Mouse (Mus musculus): Measurements from ENCODE around the gene Trrap.

Trrap gene

GRCm38 (mm10) chr5:144767106-144767798, at the start of gene Trrap:
Gene Trrap (plus strand): TSS chr5:144767732.
- peak in 1 of 2 experiments; percentile 43 for DNase-seq (ENCODE audit: inconsistent age in 2 of 2, low spot score in 1 of 2)

DNA sequence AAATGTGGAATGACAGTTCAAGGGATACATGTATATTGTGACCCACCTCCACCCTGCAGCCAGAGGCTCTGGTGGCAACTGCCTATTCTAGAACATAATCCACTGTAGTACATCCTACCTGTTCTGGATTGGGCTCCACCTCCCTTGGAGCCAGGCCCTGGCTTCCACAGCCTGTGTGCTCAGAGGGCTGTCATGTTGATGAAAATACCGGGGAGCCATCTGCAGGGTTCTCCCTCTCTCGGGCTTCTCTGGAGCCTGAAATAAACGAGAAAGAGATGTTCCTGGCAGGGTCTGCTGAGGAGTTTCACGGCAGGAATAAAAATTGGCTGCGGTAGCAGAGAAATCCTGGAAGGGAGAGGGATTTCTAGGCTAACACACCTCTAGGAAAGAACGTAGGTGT, 47.8 kb upstream of the Trrap start:
- no peak for DNase-seq (ENCODE audit: inconsistent age in 2 of 2, low spot score in 1 of 2)

DNA sequence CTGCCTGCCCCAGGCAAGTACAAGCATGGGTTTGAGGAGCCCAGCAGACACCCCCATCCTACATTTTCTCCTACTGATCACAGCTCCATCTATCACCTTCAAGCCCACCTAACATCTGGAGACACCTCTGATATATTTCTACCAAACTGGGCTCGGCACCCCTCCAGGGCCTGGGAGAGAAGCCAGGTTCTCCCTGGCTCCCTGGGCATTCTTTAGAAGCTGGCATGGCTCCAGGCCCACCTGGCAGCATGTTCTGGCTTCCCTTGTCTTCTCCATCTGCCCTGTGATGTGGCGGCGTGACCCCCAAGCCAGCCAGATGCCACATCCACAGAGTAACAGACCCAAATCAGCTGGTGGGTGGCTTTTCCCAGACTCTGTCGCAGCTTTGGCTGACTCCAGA, 47.3 kb upstream of the Trrap start:
- DNase-seq (ENCODE audit: inconsistent age in 2 of 2, low spot score in 1 of 2): no peak

DNA sequence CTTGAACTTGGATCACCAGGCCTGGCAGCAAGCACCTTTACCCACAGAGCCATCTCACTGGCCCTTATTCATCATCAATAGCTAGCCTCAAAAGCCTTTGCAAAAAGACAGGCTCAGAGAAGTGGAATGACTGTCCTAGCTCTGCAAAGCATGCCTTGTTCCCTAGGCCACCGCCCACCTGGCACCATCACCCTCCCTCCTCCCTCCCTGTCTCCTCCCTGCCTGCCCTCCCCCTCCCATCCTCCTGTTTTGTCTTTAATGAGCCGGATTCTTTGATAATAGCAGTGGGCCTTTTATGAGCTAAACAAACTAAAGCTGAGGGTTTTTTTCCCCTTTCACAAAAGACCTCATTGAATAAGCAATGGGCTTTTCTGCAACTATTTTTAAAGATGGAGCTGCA, 42.6 kb upstream of the Trrap start:
- DNase-seq (ENCODE audit: inconsistent age in 2 of 2, low spot score in 1 of 2): no peak

DNA sequence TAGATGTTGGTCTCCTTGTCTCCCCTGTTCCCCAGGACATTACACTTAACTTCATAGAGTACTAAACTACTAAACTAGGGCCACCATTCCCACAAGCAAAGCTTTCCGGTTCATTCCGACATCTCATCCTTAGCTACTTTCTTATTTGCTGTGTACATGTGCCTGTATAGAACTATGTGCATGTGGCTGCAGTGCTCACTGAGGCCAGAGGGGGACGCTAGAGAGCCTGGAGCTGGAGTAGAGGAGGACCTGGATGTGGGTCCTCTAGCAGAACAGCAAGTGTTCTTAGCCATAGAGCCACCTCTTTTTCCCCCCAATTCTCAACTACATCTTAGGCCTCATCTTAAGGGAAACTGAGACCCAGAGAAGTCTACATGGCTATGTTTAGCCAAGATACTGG, 42.0 kb upstream of the Trrap start:
- no peak for DNase-seq (ENCODE audit: inconsistent age in 2 of 2, low spot score in 1 of 2)

- DNase-seq (ENCODE audit: inconsistent age in 2 of 2, low spot score in 1 of 2): peak; percentile 69 to 90
Observed at GRCm38 (mm10) chr5:144727119-144727518, 40.4 kb upstream of the Trrap start.

GRCm38 (mm10) chr5:144728237-144728636, 39.3 kb upstream of the Trrap start:
- peak in 1 of 2 experiments; percentile 11 for DNase-seq (ENCODE audit: inconsistent age in 2 of 2, low spot score in 1 of 2)

DNA sequence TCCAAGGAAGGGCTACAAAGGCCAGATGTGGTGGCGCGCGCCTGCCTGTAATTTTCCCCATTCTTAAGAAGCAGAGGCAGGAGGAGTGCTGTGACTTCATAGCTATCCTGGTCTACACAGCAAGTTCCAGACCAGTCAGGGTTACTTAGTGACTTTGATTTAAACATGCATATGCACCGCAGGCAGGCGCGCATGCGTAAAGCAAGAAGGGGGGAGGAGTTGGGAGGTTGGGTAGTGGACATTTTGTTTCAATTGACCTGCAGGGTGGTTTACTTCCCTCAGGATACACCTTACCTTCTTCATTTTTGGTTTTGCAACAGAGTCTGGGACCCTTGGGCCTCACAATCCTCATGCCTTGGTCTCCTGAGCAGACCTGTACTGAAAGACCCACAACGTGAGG, 38.3 kb upstream of the Trrap start:
- no peak for DNase-seq (ENCODE audit: inconsistent age in 2 of 2, low spot score in 1 of 2)

GRCm38 (mm10) chr5:144733953-144734352, 33.6 kb upstream of the Trrap start:
- DNase-seq (ENCODE audit: inconsistent age in 2 of 2, low spot score in 1 of 2): peak; percentile 56 to 89

DNA sequence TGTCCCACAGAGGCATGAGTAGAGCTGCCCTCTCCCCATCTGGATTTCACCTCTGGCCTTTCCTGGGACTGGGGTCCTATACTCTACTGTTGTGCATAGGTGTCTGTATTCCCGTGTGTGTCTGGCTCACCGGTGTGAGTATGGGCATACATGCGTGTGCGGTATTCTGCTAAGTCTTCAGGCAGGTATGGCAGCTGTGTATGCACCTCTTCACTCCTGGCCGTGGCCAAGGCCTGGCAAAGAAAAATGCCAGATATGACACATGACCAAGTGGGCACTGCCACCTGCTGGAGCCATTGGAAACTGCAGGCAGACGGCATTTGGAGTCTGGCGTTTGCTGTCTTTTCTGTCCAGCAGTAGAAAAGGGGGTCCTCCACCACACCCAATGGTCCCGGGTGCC, 32.6 kb upstream of the Trrap start:
- peak; percentile 66 to 89 for DNase-seq (ENCODE audit: inconsistent age in 2 of 2, low spot score in 1 of 2)

DNA sequence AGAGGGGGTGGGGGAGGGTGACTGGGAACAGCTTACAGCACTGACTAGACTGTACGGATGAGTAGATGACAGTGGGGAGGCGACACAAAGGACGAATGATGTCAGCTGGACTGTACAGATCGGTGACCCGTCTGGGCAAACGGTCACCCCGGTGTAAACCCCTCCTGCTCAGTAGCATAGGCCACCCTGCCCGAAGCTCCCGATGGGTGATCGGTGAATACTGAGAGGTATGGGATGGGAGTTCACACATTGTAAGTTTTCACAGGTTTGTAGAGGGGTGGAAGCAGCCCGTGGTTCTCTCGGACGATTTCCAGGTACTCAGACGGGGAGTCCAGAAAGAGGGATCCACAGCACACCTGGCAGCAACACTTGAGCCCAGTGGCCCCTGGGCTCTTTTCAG, 30.4 kb upstream of the Trrap start:
- DNase-seq (ENCODE audit: inconsistent age in 2 of 2, low spot score in 1 of 2): peak; percentile 9 to 61

- DNase-seq (ENCODE audit: inconsistent age in 2 of 2, low spot score in 1 of 2): peak in 1 of 2 experiments; percentile 30
Observed at GRCm38 (mm10) chr5:144752432-144752831, 15.1 kb upstream of the Trrap start.

- DNase-seq (ENCODE audit: inconsistent age in 2 of 2, low spot score in 1 of 2): peak; percentile 54 to 86
Observed at GRCm38 (mm10) chr5:144753041-144753440, 14.5 kb upstream of the Trrap start.

DNA sequence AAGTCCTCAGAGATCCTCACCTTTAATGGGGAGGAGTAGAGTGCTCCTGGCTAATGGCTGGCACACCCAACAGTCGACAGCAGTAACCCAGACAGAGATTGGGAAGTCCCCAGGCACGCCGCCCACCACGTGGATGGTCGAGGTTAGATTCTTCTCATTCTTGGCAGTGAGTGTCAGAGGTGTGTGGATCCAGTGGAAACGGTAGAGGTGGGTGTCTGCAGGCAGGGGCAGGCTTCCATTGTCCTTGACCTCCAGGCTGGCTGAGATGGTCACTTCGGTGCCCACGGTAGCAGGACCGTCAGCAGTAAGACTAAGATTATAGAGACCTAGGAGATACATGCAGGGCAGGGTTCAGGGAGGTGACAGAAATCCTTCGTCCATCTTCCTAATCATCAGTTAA, 12.3 kb upstream of the Trrap start:
- DNase-seq (ENCODE audit: inconsistent age in 2 of 2, low spot score in 1 of 2): no peak

- DNase-seq (ENCODE audit: inconsistent age in 2 of 2, low spot score in 1 of 2): no peak
Observed at GRCm38 (mm10) chr5:144757402-144757801, 10.1 kb upstream of the Trrap start.

DNA sequence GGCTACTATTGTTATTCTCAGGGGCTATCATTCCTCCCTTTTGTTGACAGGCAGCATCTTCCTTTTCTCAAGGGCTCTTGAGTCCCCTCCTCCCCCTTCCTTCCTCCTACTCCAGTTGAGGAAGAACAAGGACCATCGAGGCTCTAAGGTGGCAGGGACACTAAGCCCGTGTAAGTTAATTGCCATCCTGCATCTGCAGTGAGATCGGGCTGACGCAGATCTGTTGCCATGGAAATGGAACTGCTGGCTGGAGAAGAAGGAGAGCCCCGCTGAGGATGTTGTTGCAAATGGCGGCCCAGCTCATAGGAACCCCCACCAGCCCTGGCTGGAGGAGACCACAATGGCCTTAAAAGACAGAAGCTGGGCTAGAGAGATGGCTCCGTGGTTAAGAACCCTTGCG, 9.1 kb upstream of the Trrap start:
- peak; percentile 34 to 59 for DNase-seq (ENCODE audit: inconsistent age in 2 of 2, low spot score in 1 of 2)

DNA sequence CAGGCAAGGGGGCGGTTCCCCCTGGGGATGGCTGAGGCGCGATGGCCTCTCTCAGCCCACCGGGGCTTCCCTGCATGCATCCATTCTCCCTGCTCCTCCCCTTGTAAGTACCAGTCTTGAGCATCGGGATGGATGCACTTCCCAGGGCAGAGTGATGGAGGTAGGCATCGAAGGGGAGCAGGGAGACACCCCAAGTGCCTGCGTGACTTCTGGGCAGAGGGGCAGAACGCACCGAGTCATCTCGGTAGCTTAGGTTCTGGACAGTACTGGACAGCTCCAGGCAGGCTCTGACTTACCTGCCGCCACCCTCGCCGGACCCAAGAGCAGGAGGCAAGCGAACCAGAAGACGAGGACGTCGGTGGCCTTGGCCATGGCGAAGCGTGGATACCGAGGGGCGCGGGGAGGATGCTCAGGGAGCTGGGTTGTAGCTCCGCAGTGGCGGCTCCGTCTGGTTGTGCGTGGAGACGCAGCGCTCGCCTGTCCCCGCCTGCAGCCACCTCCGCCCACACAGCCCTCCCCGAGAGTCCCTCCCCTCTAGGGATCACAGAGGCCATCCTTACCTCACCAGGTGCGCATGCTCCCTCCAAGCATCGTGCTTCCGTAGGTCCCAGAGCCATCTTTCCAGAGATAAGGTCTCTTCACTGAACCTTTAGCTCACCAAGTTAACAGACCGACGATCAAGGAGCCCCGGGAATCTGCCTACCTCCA, 6.2 kb upstream of the Trrap start, which contains the start of gene Tmem130:
Tmem130 (minus strand) TSS at position 658 of the 708 bp plus-strand sequence.
- DNase-seq (ENCODE audit: inconsistent age in 2 of 2, low spot score in 1 of 2): peak; percentile 56 to 68

- no peak for DNase-seq (ENCODE audit: inconsistent age in 2 of 2, low spot score in 1 of 2)
Observed at GRCm38 (mm10) chr5:144766026-144766425, 1.5 kb upstream of the Trrap start.

- DNase-seq (ENCODE audit: inconsistent age in 2 of 2, low spot score in 1 of 2): no peak
Observed at GRCm38 (mm10) chr5:144766646-144767045, 886 bp upstream of the Trrap start.

- DNase-seq (ENCODE audit: inconsistent age in 2 of 2, low spot score in 1 of 2): peak; percentile 94 to 97
Observed at GRCm38 (mm10) chr5:144767911-144768841, 644 bp downstream of the Trrap start.

- DNase-seq (ENCODE audit: inconsistent age in 2 of 2, low spot score in 1 of 2): peak in 1 of 2 experiments; percentile 27
Observed at GRCm38 (mm10) chr5:144769067-144769482, 1.5 kb downstream of the Trrap start.
